Mouse (Mus musculus) liver, postnatal 0 days (tissue): ENCODE data around the gene Cryzl1. TPM values are rescaled to one million over a fixed set of nuclear protein-coding genes. Genes with fewer than 3 reads are reported as not detected.
"Not testable (repeated sequence)": the region's sequence is repeated elsewhere in the genome, so short reads cannot be mapped to it uniquely, and the experiment has no call there.

Experiments used
- ATAC-seq: fragments of 200-750 bp; cut with Nextera tagmentation; 2 replicates; pipeline ENCODE4 v1.8.0; 2017; ENCODE audit warnings: mild to moderate bottlenecking, moderate library complexity
- DNase-seq: peaks from one replicate; pipeline ENCODE4 v3.0.0-alpha.2; 2016
- H3K27ac ChIP-seq: fragments of 300-500 bp; sonication (generic); 2 replicates; pipeline ENCODE4 v1.5.1; 2014; ENCODE audit warnings: antibody characterized with exemption, moderate library complexity, mild to moderate bottlenecking, low read depth
- H3K27me3 ChIP-seq: fragments of 300-500 bp; sonication (generic); 2 replicates; pipeline ENCODE4 v1.6.1; 2014; ENCODE audit warnings: low read length, control low read depth, mixed read lengths; ENCODE audit not compliant: insufficient read depth
- H3K36me3 ChIP-seq: fragments of 300-500 bp; sonication (generic); replicated peaks from 2 replicates; pipeline ENCODE4 v1.6.1; 2014; ENCODE audit warnings: mild to moderate bottlenecking, control low read depth, low read length, moderate library complexity, mixed read lengths; ENCODE audit not compliant: insufficient read depth
- H3K4me1 ChIP-seq: fragments of 300-500 bp; sonication (generic); 2 replicates; pipeline ENCODE4 v1.6.1; 2014; ENCODE audit warnings: antibody characterized with exemption, mild to moderate bottlenecking, control low read depth; ENCODE audit not compliant: insufficient read depth
- H3K4me2 ChIP-seq: fragments of 300-500 bp; sonication (generic); 2 replicates; pipeline ENCODE4 v1.6.1; 2014; ENCODE audit warnings: low read depth, mild to moderate bottlenecking, low read length, moderate library complexity, mixed read lengths
- H3K4me3 ChIP-seq: fragments of 300-500 bp; sonication (generic); 2 replicates; pipeline ENCODE4 v1.5.1; 2014; ENCODE audit warnings: low read depth, low read length
- H3K9ac ChIP-seq: fragments of 300-500 bp; sonication (generic); replicated peaks from 2 replicates; pipeline ENCODE4 v1.6.1; 2014; ENCODE audit warnings: mild to moderate bottlenecking, moderate library complexity
- H3K9me3 ChIP-seq: fragments of 300-500 bp; sonication (generic); 2 replicates; pipeline ENCODE4 v1.6.1; 2016; ENCODE audit warnings: mild to moderate bottlenecking, control low read depth, low read length, mixed read lengths
- CTCF ChIP-seq: sonication (generic); IDR thresholded peaks from 2 replicates; pipeline ENCODE4 v1.5.1; 2016; ENCODE audit warnings: antibody characterized with exemption, low read depth
- EP300 ChIP-seq: IDR thresholded peaks from 2 replicates; pipeline ENCODE4 v1.6.1; 2016; ENCODE audit warnings: antibody characterized with exemption, low read depth, mild to moderate bottlenecking
- WGBS: fragments of 180-500 bp; shearing (Covaris S2); extraction: QIAGEN DNeasy Blood & Tissue Kit; methylation state at CpG from one replicate; pipeline ENCODE4 v1.1.7; 2014; ENCODE audit not compliant: insufficient replicate concordance; 5-methylcytosine and 5-hydroxymethylcytosine counted together
- polyA plus RNA-seq: library from polyadenylated mRNA; unstranded; fragments of >200 nt; fragmentation: Nextera tagmentation; extraction: Ambion mirVana; gene quantifications from 2 replicates; pipeline ENCODE4 v1.2.1, GENCODE M21; 2015

The Cryzl1 gene
- polyA plus RNA-seq, 1 experiment from 2014 or later, result 27.4 TPM

DNA sequence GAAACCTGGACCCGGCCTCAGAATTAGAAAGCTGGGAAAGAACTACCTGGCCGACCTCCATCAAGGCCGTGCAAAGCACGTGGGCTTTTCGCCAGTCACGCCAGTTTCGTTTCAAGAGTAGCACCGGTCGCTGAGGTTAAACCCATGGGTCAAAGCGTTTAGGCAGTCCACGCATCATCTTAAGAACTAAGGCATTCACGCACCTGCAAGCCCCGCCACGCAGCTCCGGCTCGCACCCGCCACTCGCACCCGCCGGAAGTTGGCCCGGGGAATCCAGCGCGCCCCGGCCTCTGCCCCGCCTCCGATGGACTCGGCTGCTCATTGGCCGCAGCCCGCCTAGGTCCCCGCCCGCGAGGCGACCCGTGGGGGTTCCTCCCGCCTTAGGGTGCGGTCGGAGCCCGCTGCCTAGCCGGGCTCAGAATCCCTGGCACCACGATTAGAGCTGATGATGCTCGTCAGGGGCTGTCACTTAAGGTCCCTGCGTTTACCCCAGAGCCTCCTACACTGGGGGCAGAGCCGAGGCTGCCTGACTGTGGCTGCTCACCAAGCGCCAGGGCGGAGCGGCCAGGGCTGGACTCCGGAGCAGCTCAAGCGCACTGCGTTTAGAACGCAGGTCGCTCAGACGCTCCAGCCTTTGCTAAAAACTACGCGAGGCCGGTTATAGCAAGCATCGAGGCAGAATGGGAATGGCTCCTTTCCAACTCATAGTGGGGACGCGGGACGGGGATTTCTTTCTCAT, 81.9 kb downstream of the Cryzl1 start, which contains the start of gene Gart:
TSS of gene Gart (minus strand) at position 272 of the 739 bp plus-strand sequence.
- ATAC-seq (peak; percentile 80), DNase-seq (peak; percentile 96)
- H3K36me3 ChIP-seq, result peaks cover 22% of the 10 kb centered on the region
- H3K4me3 ChIP-seq, result peak within 1 kb of the TSS; percentile 71
- peak within 1 kb of the TSS; percentile 96 for H3K9ac ChIP-seq
- 1% methylated on average over 59 of the region's 59 CpGs for WGBS
- H3K27me3 ChIP-seq, result no peaks in the 10 kb centered on the region
- H3K27ac ChIP-seq, result peak within 1 kb of the TSS; percentile 100
- H3K4me1 ChIP-seq, result peaks cover 16% of the 10 kb centered on the region
- no peaks in the 10 kb centered on the region for H3K9me3 ChIP-seq
- peak within 1 kb of the TSS; percentile 99 for H3K4me2 ChIP-seq
- TF ChIP-seq EP300, result no peak
- TF ChIP-seq CTCF, result no peak

DNA sequence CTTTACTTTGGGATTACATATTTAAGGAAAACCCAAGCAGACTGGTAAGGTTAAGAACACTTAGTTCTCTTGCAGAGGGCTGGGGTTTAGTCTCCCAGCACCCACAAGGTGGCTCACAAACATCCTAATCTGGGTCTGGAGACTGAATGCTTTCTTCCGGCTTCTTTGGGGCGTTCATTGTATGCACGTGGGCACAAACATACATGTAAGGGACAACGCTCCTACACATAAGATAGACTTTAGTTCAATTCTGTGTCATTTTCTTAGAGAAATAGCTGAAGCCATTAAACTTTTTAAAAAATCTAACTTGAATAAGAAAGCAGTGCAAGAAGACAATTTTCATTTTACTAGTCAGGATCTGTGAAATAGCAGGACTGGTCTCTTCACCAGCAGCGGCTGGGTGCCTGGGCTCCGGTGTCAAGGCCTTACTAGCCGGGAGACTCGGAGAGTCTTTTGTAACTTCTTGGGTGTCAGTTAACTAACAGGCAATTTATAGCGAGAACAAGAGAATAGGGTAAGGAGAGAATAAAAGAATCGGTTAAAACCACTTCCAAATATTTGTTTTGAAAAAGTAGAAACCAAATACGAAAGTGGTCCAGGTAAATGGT, 82.7 kb downstream of the Cryzl1 start:
- under 1% methylated on average over 11 of the region's 11 CpGs for whole genome bisulfite sequencing
- H3K27me3 ChIP-seq, result no peaks in the 10 kb centered on the region
- no peak for ATAC-seq
- no peaks in the 10 kb centered on the region for H3K9me3 ChIP-seq
- H3K4me2 ChIP-seq, result peak overlapping the region; percentile 99
- H3K36me3 ChIP-seq, result peaks cover 24% of the 10 kb centered on the region
- H3K9ac ChIP-seq, result peak overlapping the region; percentile 96
- no peak for DNase-seq
- H3K4me3 ChIP-seq, result peak overlapping the region; percentile 71
- peaks cover 16% of the 10 kb centered on the region for H3K4me1 ChIP-seq
- peak overlapping the region; percentile 100 for H3K27ac ChIP-seq
- TF ChIP-seq EP300 (0 out of 2 replicates have a peak, but pooled peaks have one; percentile 13), CTCF (peak; percentile 42)

- H3K9me3 ChIP-seq, H3K27me3 ChIP-seq, H3K4me2 ChIP-seq, H3K27ac ChIP-seq, DNase-seq, H3K9ac ChIP-seq, ATAC-seq: not testable (repeated sequence)
- Histone ChIP-seq H3K4me1 (peaks cover 13% of the 10 kb centered on the region), H3K4me3 (0 out of 2 replicates have a peak overlapping the region, but pooled peaks have one; percentile 71), H3K36me3 (peaks cover 23% of the 10 kb centered on the region)
- WGBS, result no CpG with 5 or more reads among the region's 2 CpGs
- peak; percentile 14; the same call in 1 of the 2 replicates for TF ChIP-seq CTCF
Observed at GRCm38 (mm10) chr16:91645420-91645819, 83.4 kb downstream of the Cryzl1 start.

DNA sequence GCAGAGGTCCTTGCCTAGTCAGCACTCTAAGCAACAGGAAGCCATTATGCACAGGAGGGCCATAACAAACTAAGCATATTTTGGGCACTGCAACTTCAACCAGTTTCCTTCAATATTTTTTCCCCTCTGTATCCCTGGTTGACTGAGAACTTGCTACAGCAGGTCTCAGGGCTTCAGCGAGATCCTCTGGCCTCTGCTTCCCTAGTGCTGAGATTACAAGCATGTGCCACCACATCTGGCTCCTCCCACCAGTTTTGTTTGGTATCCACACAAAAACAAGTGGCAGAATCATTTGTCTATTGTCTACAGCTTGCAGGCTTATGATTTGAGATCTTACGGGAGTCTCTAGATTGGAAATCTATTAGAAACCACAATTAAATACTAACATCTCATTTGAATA, 83.9 kb downstream of the Cryzl1 start:
- no peak overlapping the region for H3K27ac ChIP-seq
- WGBS, result 59% methylated on average over 2 of the region's 2 CpGs
- H3K4me3 ChIP-seq, result no peak overlapping the region
- peaks cover 27% of the 10 kb centered on the region for H3K36me3 ChIP-seq
- H3K9ac ChIP-seq, result no peak overlapping the region
- no peaks in the 10 kb centered on the region for H3K27me3 ChIP-seq
- ATAC-seq (no peak), DNase-seq (no peak)
- no peak for TF ChIP-seq CTCF
- no peak for TF ChIP-seq EP300
- peaks cover 9% of the 10 kb centered on the region; the same call in 1 of the 2 replicates for H3K4me1 ChIP-seq
- H3K4me2 ChIP-seq, result no peak overlapping the region
- H3K9me3 ChIP-seq, result no peaks in the 10 kb centered on the region

DNA sequence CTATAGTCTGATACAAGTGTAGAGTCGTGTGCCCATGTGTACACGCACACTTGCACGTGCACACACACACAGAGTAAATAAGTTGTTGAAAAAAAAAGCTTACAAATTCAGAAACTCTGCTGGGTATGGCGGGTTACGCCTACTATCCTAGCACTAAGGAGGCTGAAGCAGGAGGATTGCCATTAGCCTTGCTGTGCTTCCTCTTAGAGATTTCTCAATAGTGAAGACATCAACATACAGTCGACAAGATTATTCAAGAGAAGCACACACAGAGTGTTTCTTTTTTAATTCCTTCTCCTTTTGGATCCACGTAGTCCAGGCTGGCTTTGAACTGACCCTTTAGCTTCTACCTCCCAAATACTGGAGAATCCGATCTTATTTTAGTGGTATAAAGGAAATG, 88.6 kb downstream of the Cryzl1 start:
- TF ChIP-seq CTCF, result no peak
- TF ChIP-seq EP300, result no peak
- no peak for ATAC-seq
- whole genome bisulfite sequencing, result 78% methylated on average over 8 of the region's 8 CpGs
- Histone ChIP-seq H3K27ac (no peak overlapping the region), H3K4me2 (no peak overlapping the region), H3K27me3 (no peaks in the 10 kb centered on the region), H3K4me1 (peaks cover 4% of the 10 kb centered on the region; the same call in 1 of the 2 replicates), H3K36me3 (peaks cover 72% of the 10 kb centered on the region), H3K9ac (no peak overlapping the region), H3K4me3 (no peak overlapping the region), H3K9me3 (no peaks in the 10 kb centered on the region)
- DNase-seq, result no peak

DNA sequence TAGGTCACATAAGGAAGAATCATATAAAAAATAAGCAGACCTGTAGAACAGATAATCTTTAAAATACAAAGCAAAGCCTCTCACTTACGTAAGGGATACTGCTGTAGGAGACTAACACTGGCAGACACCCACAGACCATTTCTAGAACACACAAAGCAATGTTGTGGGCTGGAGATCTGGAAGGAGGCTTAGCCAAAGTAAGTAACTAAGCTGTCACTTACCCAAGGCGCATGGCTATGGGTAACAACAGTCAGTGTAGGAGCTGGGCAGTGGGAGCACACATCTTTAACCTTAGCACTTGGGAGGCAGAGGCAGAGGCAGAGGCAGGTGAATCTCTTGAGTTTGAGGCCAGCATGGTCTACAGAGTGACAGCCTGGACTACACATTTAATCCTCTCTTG, 89.1 kb downstream of the Cryzl1 start:
- no peak for DNase-seq
- Histone ChIP-seq H3K36me3 (peaks cover 75% of the 10 kb centered on the region), H3K4me2 (no peak overlapping the region), H3K4me1 (no peaks in the 10 kb centered on the region), H3K9ac (no peak overlapping the region), H3K27me3 (no peaks in the 10 kb centered on the region), H3K4me3 (no peak overlapping the region), H3K9me3 (no peaks in the 10 kb centered on the region), H3K27ac (no peak overlapping the region)
- WGBS, result 90% methylated on average over 2 of the region's 2 CpGs
- TF ChIP-seq CTCF, result no peak
- no peak for ATAC-seq

Other genes with a start within 250 kb of the Cryzl1 start
- gene Ifnar1, start 243.7 kb downstream of the Cryzl1 start, polyA plus RNA-seq, result 16.3 and 16.6 TPM in 2 replicates
- gene Ifngr2, start 181.9 kb downstream of the Cryzl1 start, polyA plus RNA-seq, result 18.2 and 20.8 TPM in 2 replicates
- 8.6 and 9.8 TPM in 2 replicates for gene Tmem50b, start 131.2 kb downstream of the Cryzl1 start, polyA plus RNA-seq
- gene Dnajc28, start 109.9 kb downstream of the Cryzl1 start, polyA plus RNA-seq, result 3.6 and 4.3 TPM in 2 replicates
- gene Gart, start 82.0 kb downstream of the Cryzl1 start, polyA plus RNA-seq, result 30.3 and 33.4 TPM in 2 replicates
- gene Son, start 81.5 kb downstream of the Cryzl1 start, polyA plus RNA-seq, result 44.2 and 45.4 TPM in 2 replicates
- gene Donson, start 40.2 kb downstream of the Cryzl1 start, polyA plus RNA-seq, result 12.4 and 14.2 TPM in 2 replicates
- gene Itsn1, start 306 bp upstream of the Cryzl1 start, polyA plus RNA-seq, result 17.5 and 19.7 TPM in 2 replicates